Comparison of ENCODE assay signal across 10 mouse cellular contexts in genomic region chr2:29523918-29524811, GRCm38 (mm10).
DNase-seq lines count a peak whose midpoint lies in the region; ATAC-seq and TF ChIP-seq lines count a peak whose summit lies in the region.
"Had no signal": no experiment of that assay in that cellular context is flagged by ENCODE, and none has a peak within 500 bp of the region (broad histone marks: within the 10 kb centered on the region; RNA-seq: fewer than 3 reads in every experiment).

No protein-coding gene starts in this region.

- no peaks in the 10 kb centered on the region for H3K36me3 ChIP-seq in lung, embryonic 14.5 days (ENCODE audit: insufficient read depth)
- no peaks in the 10 kb centered on the region for H3K36me3 ChIP-seq in hindbrain, embryonic 15.5 days
- no peaks in the 10 kb centered on the region for H3K36me3 ChIP-seq in midbrain, embryonic 12.5 days
- H3K36me3 ChIP-seq: limb, embryonic 12.5 days had no signal

- no peak overlapping the region for H3K4me2 ChIP-seq in lung, embryonic 14.5 days
- H3K4me2 ChIP-seq in hindbrain, embryonic 15.5 days = no peak overlapping the region
- H3K4me2 ChIP-seq in midbrain, embryonic 12.5 days (replicated peaks) = no peak overlapping the region
- H3K4me2 ChIP-seq: limb, embryonic 12.5 days had no signal

- H3K27ac ChIP-seq in lung, embryonic 14.5 days (ENCODE audit: low read depth) = no peak overlapping the region
- peak overlapping the region; percentile 60 for H3K27ac ChIP-seq in hindbrain, embryonic 15.5 days (replicated peaks)
- peak overlapping the region; percentile 52 for H3K27ac ChIP-seq in midbrain, embryonic 12.5 days (replicated peaks)

- 50% methylated on average over 12 of the region's 12 CpGs for WGBS in lung, embryonic 14.5 days
- WGBS in hindbrain, embryonic 15.5 days = 39% methylated on average over 12 of the region's 12 CpGs
- WGBS in midbrain, embryonic 12.5 days = 59% methylated on average over 12 of the region's 12 CpGs

- no peaks in the 10 kb centered on the region for H3K4me1 ChIP-seq in lung, embryonic 14.5 days (ENCODE audit: insufficient read depth)
- H3K4me1 ChIP-seq in hindbrain, embryonic 15.5 days (replicated peaks) = peaks cover 40% of the 10 kb centered on the region
- peaks cover 40% of the 10 kb centered on the region for H3K4me1 ChIP-seq in midbrain, embryonic 12.5 days

- DNase-seq in adrenal gland, postnatal 10 days = peak; percentile 61
- DNase-seq in adrenal gland, postnatal 4 days (ENCODE audit: low spot score in 2 of 2) = no peak
- peak; percentile 50 for DNase-seq in lung, embryonic 14.5 days
- no peak for DNase-seq in lung, postnatal 14 days
- no peak for DNase-seq in urinary bladder, adult 2 months (ENCODE audit: low spot score)
- no peak for DNase-seq in left cerebral cortex, adult 18-20 months (ENCODE audit: low spot score in 2 of 2)

- no peaks in the 10 kb centered on the region for H3K9me3 ChIP-seq in lung, embryonic 14.5 days (ENCODE audit: low read depth, low read length)
- H3K9me3 ChIP-seq in hindbrain, embryonic 15.5 days = no peaks in the 10 kb centered on the region
- H3K9me3 ChIP-seq in midbrain, embryonic 12.5 days = no peaks in the 10 kb centered on the region
- H3K9me3 ChIP-seq: limb, embryonic 12.5 days; megakaryocyte, embryonic 14.5 days had no signal

- TF ChIP-seq CTCF in lung, embryonic 14.5 days (IDR thresholded peaks at IDR 0.05; ENCODE audit: low read depth) = no peak

- H3K4me3 ChIP-seq in lung, embryonic 14.5 days (ENCODE audit: low read depth, low read length) = no peak overlapping the region
- H3K4me3 ChIP-seq in hindbrain, embryonic 15.5 days = no peak overlapping the region
- H3K4me3 ChIP-seq in midbrain, embryonic 12.5 days = no peak overlapping the region
- H3K4me3 ChIP-seq: limb, embryonic 12.5 days; megakaryocyte, embryonic 14.5 days had no signal

- no peaks in the 10 kb centered on the region for H3K27me3 ChIP-seq in lung, embryonic 14.5 days (ENCODE audit: insufficient read depth, low read length)
- H3K27me3 ChIP-seq in hindbrain, embryonic 15.5 days = no peaks in the 10 kb centered on the region
- H3K27me3 ChIP-seq in midbrain, embryonic 12.5 days = peaks cover 68% of the 10 kb centered on the region
- H3K27me3 ChIP-seq: limb, embryonic 12.5 days had no signal

- ATAC-seq in lung, embryonic 14.5 days (ENCODE audit: insufficient read depth) = no peak
- peak; percentile 37; the same call in 1 of the 2 replicates for ATAC-seq in hindbrain, embryonic 15.5 days (ENCODE audit: low FRiP score, low read depth)
- ATAC-seq in midbrain, embryonic 12.5 days (ENCODE audit: low FRiP score, low read depth) = no peak

- no peak overlapping the region for H3K9ac ChIP-seq in lung, embryonic 14.5 days
- H3K9ac ChIP-seq in hindbrain, embryonic 15.5 days = no peak overlapping the region
- no peak overlapping the region for H3K9ac ChIP-seq in midbrain, embryonic 12.5 days (replicated peaks)
- H3K9ac ChIP-seq: limb, embryonic 12.5 days had no signal

Comparison
In these comparisons a context has a peak if more than half of its experiments do, and no peak if none do; other contexts are left out.
1. DNase-seq: peak in adrenal gland, postnatal 10 days (single experiment) and lung, embryonic 14.5 days (single experiment); none in adrenal gland, postnatal 4 days (0 of 2), lung, postnatal 14 days (single experiment), urinary bladder, adult 2 months (single experiment) and left cerebral cortex, adult 18-20 months (0 of 2).